Mouse (Mus musculus): Measurements from ENCODE around the gene Ifit1.
A peak's percentile ranks its signal among the peaks of the same experiment; 100 is the strongest.
"Not testable (repeated sequence)": the region's sequence is repeated elsewhere in the genome, so short reads cannot be mapped to it uniquely, and the experiment has no call there.

Ifit1 gene

DNA sequence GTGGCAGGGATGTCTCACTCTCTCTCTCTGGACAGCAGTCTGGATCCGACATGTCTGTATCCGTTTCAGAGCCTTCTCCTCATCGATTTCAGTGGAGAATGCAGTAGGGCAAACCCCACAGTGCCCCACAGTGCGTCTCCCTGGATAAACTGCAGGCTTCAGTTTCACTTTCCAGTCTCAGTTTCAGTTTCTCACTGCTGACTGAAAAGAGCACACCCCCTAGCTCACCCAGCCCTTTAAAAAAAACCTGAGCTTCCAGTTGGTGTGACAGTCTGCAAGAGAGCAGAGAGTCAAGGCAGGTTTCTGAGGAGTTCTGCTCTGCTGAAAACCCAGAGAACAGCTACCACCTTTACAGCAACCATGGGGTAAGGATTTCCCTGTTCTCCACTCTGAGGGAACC is at the start of gene Ifit1, which contains the start of gene Ifit1bl2:
TSS of gene Ifit1 (plus strand) at position 249 of the 400 bp plus-strand sequence.
TSS of gene Ifit1bl2 (minus strand) at position 121 of the 400 bp plus-strand sequence.
- peak in 1 of 2 experiments; percentile 16 for DNase-seq

DNA sequence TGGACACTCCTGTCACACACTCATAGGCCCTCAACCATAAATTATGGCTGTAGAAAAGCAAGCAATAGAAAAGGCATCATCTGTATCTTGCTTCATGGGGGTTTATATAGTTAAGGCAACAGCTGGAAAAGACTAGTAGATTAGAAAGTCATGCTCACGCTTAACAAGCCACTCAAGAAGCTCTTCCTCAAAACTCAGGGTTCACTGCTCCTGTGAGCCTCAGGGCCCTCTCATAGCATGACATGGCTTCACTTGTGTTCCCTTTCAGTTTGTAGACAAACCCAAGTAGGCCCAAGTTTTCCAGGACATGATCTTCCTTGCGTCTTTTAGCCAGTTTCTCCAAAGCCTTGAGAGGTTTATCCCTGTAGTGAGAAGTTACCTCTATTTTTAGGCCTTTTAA is 47.2 kb upstream of the Ifit1 start:
- DNase-seq = no peak

DNA sequence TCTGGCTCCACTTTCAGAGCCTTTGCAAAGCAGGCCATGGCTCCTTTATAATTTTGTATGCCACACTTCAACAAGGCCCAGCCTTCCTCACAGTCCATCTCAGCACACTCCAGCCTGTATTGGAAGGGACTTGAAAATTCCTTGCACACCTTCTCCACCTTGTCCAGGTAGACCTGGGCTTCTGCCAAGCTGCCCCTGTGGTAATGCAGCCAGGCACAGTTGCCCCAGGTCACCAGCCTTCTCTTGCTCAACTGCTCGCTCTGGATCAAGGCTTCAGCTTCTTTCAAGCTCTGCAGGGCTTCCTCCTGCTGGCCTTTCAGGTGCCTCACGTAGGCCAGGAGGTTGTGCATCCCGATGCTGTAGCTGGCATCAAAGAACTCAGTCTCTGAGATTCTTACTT is 46.1 kb upstream of the Ifit1 start:
- DNase-seq = peak in 1 of 2 experiments; percentile 55

GRCm38 (mm10) chr19:34596811-34597210 is 43.9 kb upstream of the Ifit1 start:
- DNase-seq = no peak

DNA sequence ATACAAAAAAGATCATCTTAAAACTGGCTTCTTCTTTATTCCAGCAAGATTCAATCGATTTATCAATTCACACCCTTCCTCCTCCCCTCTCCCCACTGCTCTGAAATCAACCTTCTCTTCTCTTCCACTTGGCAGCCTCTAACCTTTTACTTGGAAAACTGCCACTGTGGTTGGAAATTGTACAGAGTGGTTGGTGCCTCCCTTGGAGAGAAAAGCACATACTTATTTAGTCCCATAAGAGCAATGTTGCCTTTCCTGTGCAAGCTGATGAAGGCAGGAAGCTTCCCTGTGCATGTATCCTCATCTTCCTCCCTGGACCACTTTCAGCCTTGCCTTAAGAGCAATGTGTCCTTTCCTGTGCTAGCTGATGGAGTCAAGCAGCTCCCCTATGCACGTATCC is 42.3 kb upstream of the Ifit1 start:
- DNase-seq = peak in 1 of 2 experiments; percentile 43

GRCm38 (mm10) chr19:34599250-34599649 is 41.4 kb upstream of the Ifit1 start:
- not testable (repeated sequence) for DNase-seq

GRCm38 (mm10) chr19:34601888-34602287 is 38.8 kb upstream of the Ifit1 start, which contains the start of gene Ifit1bl1:
Gene Ifit1bl1 (minus strand): TSS chr19:34601956.
- DNase-seq = not testable (repeated sequence)

- no peak for DNase-seq
Measured at GRCm38 (mm10) chr19:34605472-34605871, 35.2 kb upstream of the Ifit1 start.

GRCm38 (mm10) chr19:34607237-34608051 is 33.2 kb upstream of the Ifit1 start, which contains the start of gene Ifit3b:
Gene Ifit3b (plus strand): TSS chr19:34607970.
- peak in 1 of 2 experiments; percentile 33 for DNase-seq

GRCm38 (mm10) chr19:34610118-34610517 is 30.6 kb upstream of the Ifit1 start:
- not testable (repeated sequence) for DNase-seq

DNA sequence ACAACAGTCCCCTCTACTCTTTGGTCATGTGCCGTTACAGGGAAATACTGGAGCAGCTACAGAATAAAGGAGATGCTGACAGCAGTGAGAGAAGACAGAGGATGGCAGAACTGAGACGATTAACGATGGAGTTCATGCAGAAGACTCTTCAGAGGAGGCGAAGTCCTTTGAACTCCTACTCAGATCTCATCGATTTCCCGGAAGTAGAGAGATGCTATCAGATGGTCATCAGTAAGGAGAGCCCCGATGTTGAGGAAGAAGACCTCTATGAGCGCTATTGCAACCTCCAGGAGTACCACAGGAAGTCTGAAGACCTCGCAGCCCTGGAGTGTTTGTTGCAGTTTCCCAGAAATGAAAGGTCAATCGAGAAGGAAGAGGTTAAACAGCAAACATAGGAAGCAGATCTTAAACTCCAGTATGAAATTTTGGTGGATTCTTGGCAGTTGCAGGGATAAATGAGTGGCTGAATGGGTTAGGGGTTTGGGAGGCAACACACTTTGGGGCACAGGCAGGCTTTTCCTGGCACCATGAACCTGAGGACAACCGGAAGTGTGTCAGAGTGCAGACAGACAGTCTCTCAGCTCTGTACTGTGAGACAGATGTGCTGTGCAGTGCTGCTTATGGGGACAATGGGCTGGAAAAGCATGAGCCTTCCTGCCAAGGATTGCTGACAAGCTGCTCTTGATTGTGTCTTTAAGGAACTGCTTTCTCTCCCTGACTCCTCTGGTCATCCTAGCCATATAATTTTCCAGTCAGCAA is 28.2 kb upstream of the Ifit1 start:
- not testable (repeated sequence) for DNase-seq

- no peak for DNase-seq
Measured at GRCm38 (mm10) chr19:34620871-34621270, 19.8 kb upstream of the Ifit1 start.

DNA sequence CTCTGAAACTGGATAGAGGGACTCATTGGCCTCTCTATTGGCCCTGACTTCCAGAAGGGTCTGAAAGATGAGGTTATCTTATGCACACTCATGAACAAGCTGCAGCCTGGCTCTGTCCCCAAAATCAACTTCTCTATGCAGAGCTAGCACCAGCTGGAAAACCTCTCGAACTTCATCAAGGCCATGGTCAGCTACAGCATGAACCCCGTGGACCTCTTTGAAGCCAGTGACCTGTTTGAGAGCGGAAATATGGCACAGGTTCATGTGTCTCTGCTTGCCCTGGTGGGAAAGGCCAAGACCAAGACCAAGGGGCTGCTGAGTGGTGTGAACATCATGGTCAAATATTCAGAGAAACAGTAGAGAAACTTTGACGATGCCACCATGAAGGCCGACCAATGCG is 16.9 kb upstream of the Ifit1 start:
- no peak for DNase-seq

DNA sequence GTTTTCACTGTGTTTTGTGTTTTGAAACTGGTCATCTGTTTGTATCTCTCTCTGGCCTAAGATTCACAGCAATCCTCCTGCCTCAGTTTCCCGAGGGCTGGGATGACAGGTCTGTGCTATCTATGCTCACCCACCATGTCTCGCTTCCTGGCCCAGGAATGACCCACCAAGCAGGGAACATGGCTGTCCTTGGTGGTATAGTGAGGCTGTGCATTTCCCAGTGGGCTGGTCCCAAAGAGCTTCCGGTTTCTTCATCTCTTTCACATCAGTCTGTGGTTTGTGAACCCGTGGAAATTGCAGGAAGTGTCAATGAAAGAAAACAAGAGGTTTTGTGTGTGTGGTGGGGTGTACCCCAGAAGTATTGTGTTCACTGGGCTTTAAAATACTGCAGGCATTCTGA is 16.0 kb upstream of the Ifit1 start:
- no peak for DNase-seq

- DNase-seq = no peak
Measured at GRCm38 (mm10) chr19:34627496-34627895, 13.2 kb upstream of the Ifit1 start.

DNA sequence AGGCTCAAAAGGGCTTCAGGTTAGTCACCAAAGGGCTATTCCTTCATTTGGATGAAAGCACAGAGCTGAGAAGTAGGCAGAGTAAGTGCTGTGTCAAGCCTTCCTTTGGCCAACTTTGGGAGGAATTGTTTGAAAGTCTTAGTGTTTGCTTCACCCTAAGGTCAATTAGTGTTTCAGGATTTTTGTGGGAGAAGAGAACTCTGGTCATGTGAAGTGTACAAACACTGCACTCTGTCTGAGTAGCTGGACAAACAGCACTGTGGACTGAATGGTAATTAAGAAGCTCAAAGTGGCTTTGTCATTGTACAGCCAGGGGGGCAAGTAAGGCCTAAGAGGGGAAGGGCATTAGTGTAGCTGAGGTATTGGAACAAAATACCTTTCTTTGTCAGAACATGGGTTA is 9.2 kb upstream of the Ifit1 start:
- DNase-seq = peak; percentile 22

DNA sequence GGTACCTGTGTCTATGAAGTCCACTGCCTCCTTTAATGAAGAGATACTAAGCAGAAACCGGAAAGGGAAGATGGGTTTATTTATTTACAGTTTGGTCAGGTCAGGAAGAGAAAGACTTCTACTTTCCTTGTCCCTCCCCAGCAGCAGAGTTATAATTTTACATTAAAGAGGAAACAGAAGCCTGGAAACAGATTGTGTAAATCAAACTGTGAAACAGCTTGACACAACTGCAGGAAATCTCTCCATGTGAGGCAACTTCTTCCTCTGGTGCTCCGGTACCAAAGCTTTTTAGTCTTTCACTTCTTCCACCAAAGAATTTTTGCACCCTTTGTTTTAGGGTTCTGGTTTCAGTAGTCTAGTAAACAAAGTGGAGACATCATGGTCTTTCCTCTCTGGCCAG is 7.2 kb upstream of the Ifit1 start:
- DNase-seq = no peak

GRCm38 (mm10) chr19:34636933-34637557 is 3.6 kb upstream of the Ifit1 start:
- DNase-seq = peak; percentile 28 to 73

- no peak for DNase-seq
Measured at GRCm38 (mm10) chr19:34642616-34643015, 1.9 kb downstream of the Ifit1 start.

- peak; percentile 53 to 74 for DNase-seq
Measured at GRCm38 (mm10) chr19:34647630-34648029, 7.0 kb downstream of the Ifit1 start.

- DNase-seq = no peak
Measured at GRCm38 (mm10) chr19:34650276-34650675, 9.6 kb downstream of the Ifit1 start.

- no peak for DNase-seq
Measured at GRCm38 (mm10) chr19:34650997-34651396, 10.3 kb downstream of the Ifit1 start.

DNA sequence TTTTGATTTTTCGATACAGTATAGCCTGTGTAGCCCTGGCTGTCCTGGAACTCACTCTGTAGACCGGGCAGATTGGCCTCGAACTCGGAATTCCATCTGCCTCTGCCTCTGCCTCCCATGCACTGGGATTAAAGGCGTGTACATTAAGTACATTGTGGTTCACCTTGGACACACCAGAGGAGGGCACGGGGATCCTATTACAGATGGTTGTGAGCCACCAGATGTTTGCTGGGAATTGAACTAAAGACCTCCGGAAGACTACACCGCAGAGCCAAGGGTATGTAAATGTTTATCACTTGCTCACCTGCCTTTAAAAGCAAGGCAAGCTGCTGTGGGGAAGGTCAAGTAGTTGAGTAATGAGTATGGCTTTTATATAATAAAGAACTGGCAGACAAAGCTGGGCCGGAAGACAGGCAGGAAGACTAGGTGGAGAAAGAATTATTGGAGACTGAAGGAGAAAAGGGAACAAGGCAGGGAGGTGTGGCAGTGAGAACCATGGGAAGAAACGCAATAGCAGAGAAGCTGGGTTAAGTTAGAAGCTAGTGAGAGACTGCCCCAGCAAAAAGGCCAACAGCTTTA is 14.6 kb downstream of the Ifit1 start:
- DNase-seq = no peak

Data from lung, postnatal 4 days (tissue).